Mouse (Mus musculus) urinary bladder, postnatal 10 days (tissue): ENCODE measurements around the gene Zfp212.

Experiments used
- DNase-seq: peaks from one replicate; pipeline ENCODE4 v3.0.0; 2022; ENCODE audit warnings: low spot score

The Zfp212 gene

DNA sequence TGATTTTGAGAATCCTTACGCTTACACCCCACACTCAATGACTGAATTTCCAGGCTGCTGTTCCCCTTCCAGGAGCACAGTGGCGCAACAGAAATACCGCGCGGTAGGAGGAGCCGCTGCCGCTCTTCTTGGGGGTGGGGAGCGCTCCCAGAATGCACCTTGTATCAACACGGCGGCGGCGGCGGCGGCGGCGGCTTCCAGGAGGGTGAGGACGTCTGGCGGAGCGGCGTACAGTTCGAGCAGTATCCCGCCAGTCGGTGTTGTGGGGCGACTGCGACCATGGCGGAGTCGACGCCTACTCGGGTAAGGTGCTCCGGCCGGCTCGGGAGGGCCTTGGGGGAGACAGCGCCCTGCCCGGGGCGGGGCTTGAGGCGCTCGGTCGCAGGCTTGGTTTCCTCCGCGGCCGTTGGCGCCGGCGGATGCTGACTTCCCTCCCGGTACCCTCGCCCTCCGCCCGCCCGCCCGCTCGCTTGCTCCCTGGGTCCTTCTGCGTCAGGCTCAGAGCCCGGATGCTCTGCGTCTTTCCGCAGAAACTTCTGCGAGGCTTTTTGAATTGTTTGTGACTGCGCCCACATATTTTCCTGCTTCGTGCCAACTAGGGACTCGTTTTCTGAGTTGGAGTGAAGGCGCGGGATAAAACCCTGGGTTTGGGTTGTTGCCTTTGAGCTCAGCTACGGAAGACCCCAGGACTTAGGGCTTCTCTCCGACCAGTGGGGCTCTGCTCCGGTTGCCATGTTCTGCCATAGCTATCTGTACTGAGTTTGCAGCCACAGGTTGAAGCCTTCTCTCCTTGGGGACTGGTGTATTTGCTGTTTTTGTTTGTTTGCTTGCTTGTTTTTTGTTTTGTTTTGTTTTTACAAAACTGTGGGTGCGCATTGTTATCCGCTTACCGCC is at the start of gene Zfp212:
TSS of gene Zfp212 (plus strand) at position 30 of the 894 bp plus-strand sequence.
- peak; percentile 46 for DNase-seq

DNA sequence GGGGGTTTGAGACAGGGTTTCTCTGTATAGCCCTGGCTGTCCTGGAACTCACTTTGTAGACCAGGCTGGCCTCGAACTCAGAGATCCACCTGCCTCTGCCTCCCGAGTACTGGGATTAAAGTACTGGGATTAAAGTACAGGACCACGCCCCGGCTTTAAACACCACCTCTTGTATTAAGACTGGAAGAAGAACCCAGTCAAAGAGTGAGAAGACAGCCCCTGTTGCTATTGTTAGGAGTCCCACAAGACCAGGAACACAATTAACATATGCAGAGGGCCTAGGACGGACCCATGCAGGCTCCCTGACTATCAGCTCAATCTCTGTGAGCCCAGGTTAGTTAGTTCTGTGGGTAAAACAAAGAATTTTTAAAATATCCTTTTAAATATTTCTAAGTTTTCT is 48.0 kb upstream of the Zfp212 start:
- DNase-seq = no peak

DNA sequence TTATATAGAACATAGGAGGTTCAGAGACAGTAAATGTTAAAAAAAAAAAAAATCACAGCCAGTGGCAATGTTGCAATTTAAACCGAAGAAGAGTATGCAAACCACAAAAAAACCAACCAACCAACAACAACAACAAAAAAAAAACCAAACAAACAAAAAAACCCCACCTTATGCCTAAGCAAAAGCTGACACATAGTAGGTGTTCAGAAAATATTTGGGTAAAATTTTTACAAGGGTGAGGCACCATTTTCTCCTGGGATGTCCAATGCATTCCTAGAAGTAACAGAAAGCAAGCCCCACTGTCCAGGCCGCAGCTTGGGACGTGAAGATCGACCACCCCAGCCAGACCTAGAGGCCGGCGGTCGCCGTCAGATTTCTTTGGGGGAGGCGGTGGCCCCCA is 43.2 kb upstream of the Zfp212 start, which contains the start of gene Zfp282:
TSS of gene Zfp282 (plus strand) at position 147 of the 400 bp plus-strand sequence.
- no peak for DNase-seq

DNA sequence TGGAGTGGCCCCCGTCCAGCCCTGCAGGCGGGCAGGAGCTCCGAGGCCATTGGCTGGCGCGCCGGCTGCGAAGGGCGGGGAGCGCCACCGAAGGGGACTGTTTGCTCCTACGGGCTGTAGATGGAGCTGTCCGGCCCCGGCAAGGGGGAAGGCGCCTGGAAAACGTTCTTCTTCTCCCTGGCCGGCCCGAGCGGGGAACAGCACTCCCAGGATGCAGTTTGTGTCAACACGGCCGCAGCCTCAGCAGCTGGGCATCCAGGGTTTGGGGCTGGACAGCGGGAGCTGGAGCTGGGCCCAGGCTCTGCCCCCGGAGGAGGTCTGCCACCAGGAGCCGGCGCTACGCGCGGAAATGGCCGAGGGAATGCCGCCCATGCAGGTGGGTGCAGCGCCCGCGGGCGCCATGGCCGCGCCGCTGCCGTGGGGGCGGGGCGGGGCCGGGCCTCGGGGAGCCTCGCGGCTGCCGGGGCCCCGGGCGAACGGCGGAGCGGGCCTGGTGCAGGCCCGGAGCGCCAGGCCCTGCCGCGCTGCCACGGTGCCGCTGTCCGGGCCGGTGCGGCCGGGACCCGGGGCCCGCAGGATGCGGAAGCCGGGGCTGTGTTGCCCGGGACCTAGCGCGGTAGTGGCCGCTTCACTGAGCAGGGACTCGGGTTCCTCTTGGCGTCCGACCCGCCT is 42.7 kb upstream of the Zfp212 start:
- DNase-seq = peak; percentile 66

DNA sequence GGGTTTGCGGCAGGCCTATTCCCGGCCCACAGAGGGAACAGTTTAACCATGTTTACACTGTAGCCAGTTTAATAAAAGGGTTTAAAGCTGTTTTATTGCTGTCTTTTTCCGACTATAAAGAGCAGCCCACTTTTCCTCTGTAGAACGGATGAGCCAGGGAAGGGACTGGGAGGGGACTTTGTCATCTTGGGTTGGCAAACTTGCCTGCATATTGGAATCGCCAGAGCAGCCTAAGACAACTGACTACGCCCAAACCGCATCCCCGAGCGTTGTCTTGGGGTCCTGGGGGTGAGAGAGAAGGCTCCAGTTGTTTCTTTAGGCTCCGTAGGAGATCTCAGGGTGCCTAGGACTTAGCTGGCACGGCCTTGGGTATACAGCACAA is 42.2 kb upstream of the Zfp212 start:
- DNase-seq = no peak

DNA sequence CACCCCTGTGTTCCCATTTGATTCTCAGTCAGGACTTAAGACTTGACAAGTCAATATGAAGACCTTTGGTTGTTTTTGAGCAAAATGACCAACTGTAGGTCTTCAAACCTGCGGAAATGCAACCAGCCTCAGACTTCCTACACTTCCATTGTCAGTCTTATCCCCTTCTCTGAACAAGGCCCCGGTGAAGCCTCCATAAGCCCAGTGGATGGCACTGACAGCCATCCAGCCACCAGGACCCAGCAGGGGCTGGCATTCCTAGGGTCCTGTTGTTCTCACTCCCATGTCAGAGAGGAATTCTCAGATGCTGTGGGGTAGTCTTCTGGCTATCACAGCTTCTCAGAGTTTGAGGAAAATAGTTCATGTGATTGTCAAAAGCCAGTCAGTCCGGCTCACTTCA is 41.7 kb upstream of the Zfp212 start:
- DNase-seq = no peak

DNA sequence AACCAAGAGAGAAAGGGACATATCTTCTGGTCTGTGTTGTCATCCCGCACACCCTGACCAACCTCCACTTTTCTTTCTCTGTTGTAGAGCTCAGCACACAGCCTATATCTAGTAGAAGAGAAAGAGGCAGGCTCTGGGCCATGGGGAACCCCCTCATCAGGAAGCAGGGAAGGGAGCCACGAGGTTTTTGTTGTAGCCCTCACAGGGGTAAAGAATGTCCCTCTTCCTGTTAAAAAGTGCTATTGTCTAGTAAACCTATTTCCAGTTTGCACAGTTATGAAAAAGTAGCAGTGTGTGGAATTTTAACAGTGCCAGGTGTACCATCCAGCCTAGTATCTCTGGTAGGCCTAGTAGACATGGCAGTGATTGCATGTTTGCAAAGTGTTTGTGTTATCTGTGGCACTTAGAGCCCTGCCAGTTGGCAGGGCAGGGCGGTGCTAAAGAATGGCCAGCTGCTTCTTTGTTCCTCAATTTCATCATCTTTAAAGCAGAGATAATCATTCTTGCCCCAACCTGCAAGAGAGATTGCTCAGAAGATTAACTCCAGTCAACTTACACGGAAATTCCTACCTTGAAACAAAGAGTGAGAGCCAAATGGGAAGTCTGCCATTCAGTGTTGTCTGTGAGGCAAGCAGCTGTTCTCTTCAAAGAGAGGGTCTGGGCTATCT is 41.1 kb upstream of the Zfp212 start:
- no peak for DNase-seq

DNA sequence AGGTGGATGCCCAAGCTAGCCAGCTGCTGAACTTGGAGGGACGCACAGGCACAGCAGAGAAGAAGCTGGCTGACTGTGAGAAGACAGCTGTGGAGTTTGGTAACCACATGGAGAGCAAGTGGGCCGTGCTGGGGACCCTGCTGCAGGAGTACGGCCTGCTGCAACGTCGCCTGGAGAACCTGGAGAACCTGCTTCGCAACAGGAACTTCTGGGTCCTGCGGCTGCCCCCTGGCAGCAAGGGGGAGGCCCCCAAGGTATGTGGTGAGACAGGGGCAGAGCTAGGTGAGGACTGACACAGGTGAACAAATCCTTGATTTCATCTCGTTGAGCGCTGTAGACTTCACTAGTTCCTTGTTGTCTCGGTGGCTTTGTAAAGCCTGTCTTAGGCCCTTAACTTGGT is 40.1 kb upstream of the Zfp212 start:
- DNase-seq = no peak

DNA sequence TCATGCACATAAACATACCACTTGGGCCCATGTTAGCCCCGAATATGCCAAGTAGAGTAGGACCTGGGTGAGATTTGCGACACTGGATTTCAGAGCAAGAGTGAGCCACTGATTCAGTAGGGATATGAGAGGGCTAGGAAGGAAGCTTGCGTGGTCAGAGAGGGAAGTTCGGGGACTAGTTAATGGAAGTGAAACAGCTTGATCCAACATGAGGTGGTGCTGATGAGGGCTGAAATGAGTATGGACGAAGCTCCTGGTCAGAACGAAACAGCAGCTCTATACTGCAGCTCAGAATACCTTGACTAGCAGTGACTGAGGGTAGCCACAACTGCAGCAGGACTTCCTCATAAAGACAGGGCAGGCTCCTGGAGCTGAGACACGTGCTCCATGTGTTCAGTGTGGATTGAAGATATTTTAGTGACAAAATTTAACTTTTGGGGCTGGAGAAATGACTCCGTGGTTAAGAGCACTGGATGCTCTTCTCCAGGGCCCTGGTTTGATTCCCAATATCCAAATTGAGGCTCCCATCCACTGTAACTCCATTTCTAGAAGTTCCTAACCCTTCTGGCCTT is 31.4 kb upstream of the Zfp212 start:
- no peak for DNase-seq

DNA sequence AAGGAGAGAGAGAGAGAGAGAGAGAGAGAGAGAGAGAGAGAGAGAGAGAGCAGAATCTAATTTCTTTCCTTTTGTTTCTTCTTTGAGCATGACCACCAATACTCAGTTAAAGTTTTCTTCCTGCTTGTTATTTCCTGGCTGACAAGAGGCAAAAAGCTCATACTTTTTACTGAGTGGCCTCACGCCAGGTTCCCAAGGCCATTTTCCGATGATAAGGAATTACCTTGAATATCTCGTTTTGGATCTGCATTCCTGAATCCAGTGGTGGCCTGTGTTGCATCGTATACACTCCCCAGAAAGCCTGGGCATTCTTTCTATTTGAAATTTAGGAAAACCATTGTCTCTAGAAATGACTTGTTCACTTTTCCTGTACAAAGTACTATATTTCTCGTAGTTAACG is 20.9 kb upstream of the Zfp212 start:
- no peak for DNase-seq

DNA sequence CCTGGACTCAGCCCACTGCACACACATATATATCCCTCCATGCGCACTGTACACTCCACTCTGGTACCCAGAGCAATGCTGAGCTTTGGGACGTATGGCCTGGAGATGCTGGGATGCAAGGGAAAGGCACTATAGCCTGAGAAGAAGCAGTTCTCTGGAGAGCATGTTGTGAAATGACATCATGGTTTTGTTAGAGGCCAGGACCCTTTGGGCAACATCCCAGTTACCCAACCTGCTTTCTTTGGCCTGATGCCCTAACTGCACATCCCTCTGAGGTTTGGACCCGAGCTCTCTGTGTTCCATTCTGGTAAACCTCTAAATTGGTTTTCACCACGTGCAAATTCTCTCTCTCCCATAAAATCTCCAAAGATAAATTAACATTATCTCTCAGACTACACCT is 16.7 kb upstream of the Zfp212 start:
- DNase-seq = no peak

DNA sequence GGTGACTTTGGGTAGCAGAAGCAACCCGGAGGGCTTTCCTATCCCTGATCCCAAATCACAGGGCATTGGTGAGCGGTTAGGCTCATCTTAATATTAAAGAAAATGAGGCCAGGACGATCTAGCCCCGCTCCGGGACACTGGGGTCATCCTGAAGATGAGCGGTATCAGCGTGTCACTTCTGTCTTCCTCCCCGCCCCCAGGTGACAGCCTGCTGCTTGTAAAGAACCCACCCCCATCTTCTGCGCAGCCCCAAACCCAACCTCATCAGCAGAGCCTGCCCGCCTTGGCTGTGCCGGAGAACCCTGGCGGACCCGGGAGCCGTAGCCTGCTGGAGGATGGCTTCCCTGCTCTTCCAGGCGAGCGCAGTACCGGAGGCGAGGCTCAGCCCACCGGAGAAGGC is 15.9 kb upstream of the Zfp212 start:
- DNase-seq = no peak

DNA sequence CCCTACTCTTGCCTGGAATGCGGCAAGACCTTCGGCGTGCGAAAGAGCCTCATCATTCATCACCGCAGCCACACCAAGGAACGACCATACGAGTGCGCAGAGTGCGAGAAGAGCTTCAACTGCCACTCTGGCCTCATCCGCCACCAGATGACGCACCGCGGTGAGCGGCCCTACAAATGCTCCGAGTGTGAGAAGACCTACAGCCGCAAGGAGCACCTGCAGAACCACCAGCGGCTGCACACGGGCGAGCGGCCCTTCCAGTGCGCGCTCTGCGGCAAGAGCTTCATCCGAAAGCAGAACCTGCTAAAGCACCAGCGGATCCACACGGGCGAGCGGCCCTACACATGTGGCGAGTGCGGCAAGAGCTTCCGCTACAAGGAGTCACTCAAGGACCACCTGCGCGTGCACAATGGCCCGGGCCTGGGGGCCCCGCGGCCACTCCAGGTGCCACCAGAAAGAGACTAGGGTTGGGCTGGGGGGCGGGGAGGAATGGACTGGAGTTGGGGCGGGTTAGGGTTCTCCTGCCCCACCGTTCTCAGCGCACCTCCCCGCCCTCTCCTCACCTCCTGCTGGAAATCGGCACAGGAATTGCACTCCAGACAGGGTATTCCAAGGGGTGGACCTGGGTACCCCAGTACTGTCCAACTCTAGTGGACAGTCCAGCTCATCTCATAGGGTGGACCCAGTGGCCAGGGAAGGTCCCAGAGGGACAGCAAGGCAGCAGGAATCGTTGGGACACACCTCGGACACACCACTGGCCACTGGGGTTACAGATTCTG is 15.2 kb upstream of the Zfp212 start:
- DNase-seq = no peak

DNA sequence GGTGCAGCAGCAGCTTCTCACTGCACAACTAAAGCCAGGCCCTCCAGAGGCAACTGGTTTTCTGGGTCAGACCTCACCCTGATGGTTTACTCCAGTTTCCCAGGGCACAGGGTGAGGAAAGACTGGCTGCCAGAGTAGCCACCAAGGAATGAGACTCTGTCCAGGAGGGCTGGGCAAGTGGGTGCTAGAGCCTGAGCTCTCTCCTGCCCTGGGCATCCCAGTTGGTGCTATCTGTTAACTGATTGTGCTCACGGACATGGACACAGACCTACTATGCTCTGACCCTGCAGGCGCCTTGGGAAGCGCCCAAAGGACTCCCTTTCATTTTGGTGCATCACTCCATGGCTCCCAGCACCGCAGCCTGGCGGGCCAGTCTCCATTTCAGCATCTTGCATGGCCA is 13.9 kb upstream of the Zfp212 start:
- DNase-seq = no peak

DNA sequence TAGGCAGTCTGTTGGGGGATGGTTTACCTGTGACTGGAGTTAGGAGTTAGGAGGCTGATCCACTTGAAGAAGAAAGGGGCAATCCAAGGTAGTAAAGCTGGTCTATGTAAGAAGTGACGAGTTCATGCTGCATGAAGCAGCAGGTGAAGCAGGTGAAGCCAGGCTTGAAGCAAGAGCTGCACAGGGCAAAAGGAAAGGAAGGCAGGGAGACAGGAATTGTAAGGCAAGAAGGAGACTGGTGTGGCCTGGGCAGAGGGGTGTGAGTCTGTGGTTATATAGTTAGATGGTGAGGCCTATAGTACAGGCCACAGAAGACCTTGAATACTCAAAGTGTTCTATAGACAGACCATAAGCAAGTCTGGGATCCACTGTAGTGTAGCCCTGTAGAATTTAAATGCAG is 11.3 kb upstream of the Zfp212 start:
- no peak for DNase-seq

DNA sequence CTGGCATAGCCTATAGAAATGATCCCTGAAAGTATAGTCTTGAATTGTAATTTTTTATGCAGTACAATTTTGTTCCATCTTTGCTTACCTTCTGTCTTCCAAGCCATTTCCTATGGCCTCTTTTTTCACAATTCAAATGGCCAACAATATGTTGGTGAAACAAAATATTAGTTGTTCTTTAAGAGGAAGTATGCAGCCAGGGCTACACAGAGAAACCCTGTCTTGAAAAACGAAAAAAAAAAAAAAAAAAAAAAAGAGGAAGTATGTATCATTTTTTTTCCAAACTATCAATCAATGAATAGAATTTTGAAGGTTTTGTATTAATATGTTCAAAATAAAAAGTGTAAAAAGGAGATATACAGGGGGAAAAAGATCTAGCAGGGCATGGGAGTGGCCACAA is 8.6 kb upstream of the Zfp212 start:
- DNase-seq = no peak

DNA sequence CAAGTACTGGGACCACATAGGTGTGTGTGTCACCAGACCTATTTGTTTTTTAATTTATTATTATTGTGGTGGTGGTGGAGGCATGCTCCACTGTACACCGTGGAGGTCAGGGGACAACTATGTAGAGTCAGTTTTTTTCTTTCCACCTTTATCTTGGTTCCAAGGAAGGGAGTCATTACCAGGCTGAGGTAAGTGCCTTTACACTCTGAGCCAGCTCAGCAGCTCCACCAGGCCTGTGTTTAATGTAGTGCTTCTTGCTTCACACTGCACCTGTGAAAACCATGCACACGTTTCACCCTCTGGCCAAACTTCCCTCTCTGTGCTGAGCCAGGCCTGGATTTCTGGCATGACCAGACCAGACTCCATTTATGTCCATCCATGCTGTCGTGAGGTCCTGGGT is 7.3 kb upstream of the Zfp212 start:
- DNase-seq = no peak

DNA sequence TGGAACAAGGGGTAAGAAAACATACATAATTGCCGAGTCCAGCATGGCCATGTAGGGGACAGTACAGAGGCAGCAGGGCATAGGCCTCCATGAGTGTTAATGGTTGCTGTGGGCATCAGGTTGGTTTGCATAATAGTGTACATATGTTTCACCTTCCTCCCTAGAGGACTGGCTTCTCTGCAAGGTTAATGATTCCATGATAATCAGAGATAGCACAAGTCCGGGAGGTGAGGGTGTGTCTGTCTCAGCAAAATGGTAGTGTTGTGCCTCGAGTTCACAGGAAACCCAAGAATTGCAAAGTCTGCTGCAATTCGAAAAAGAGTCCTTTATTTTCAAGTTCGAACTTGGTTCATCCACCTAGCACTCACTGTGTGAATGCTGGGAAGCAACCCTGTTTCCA is 3.2 kb upstream of the Zfp212 start:
- no peak for DNase-seq

DNA sequence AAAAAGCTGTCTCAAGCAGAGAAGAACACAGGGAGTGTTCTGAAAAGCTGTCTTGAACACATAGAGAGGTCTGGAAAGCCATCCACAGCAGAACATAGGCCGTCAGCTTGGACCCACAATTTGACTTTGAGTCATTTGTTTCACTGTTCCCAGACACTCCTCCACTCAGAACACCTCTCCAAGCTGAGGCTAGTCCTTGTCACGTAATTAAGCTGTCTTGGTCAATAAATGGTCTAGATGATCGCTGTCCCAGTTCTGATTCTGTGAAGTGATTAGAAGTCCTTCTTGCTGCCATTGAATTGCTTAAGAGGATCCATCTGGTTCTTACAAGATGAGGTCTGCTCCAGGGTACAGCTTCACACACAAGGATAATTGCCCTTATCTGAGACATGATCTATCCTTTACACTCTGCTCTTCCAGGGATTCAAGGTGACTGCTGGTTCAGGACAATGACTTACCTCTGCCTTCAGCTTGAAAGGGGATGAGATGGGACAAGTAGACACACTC is 1.5 kb upstream of the Zfp212 start:
- DNase-seq = no peak

DNA sequence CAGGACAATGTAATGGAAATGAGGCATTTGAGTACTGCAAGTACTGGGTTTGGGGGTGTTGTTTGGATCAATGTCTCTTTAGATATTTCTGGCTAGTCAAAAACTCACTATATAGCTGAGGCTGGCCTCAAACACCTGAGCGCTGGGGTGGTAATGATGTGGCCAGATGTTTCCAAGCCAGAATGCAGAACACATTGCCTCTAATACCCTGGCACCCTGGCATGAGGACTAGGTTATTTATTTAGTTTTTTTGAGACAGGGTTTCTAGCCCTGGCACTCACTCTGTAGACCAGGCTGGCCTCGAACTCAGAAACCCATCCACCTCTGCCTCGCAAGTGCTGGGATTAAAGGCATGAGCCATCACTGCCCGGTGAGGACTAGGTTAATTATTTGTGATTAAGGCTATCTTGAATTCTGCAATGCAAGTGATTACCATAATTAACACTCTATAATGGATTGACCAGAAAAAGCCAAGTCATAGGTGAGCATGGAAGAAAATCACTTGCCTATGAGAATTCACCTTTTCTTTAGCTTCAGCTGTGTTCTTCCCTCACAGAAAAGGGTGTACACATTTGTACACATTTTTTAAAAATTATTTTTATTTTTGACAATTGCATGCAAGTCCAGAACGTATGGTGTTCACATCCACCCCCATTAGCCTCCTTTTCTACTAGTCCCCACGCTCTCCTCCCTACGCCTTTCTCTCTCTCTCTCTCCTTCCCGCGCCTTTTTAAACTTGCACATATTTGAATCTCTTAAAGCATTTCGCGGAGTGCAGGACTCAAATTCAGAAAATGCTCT is 430 bp upstream of the Zfp212 start:
- no peak for DNase-seq

DNA sequence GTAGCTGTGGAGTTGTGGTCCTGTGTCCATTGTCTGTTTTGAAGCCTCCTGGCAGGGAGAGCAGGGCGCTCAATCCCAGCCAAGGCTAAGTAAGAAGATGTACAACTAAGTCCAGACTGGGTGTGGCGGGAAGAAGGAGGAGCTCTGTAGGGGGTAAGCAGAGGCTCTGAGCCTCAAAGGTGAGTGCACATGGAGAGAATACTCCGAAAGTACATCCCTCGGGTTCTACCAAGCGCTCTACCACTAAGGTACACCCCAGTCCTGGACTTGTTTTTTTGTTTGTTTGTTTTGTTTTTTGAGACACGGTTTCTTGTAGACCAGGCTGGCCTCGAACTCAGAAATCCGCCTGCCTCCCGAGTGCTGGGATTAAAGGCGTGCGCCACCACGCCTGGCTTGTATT is 22.2 kb downstream of the Zfp212 start:
- DNase-seq = no peak
